Mouse (Mus musculus): ENCODE data around the gene Creb3l1. TPM values are rescaled to one million over a fixed set of nuclear protein-coding genes. Genes with fewer than 3 reads are reported as not detected.

Creb3l1 gene
- polyA plus RNA-seq, 1 experiment from 2014 or later, result 1.6 TPM

DNA sequence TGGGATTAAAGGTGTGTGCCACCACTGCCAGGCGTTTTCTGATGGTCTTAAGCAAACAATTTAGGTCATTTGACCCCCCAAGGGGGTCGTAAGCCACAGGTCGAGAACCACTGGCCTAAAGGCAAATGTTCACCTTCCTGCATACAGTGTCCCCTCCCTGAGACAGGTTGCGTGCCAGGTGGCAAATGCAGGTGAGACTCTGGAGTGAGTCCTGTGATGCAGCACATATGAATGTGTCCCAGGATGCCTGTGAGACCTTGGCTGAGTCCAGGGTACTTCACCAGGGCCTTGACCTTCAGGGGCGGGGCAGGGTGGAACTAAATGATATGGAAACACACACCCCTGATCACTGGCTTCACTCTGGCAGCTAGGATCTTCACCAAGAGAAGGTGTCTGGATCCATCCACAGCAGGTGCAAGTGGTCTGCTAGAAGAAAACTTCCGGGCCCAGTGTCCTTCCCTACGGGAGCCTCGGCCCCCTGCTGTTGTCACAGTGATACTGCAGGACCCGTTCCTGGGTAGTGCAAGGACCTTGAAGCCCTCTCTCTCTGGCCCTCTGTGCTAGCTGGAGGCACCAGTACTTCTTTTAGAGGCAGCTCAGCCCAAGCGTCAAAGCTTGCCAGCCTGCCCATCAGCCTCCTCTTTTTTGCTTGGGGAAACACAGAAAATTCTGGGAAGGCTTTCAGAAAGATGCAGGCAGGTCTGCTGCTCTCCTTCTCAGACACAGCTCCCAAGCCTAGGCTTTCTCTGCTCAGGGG, 65.4 kb downstream of the Creb3l1 start:
- Histone ChIP-seq H3K9me3 (no peaks in the 10 kb centered on the region), H3K27ac (no peak overlapping the region), H3K27me3 (replicated peaks) (no peaks in the 10 kb centered on the region), H3K4me3 (no peak overlapping the region), H3K4me2 (no peak overlapping the region), H3K4me1 (peaks cover 27% of the 10 kb centered on the region), H3K9ac (no peak overlapping the region), H3K36me3 (replicated peaks) (no peaks in the 10 kb centered on the region)
- WGBS, result 53% methylated on average over 10 of the region's 10 CpGs
- ATAC-seq (replicated peaks), result no peak

DNA sequence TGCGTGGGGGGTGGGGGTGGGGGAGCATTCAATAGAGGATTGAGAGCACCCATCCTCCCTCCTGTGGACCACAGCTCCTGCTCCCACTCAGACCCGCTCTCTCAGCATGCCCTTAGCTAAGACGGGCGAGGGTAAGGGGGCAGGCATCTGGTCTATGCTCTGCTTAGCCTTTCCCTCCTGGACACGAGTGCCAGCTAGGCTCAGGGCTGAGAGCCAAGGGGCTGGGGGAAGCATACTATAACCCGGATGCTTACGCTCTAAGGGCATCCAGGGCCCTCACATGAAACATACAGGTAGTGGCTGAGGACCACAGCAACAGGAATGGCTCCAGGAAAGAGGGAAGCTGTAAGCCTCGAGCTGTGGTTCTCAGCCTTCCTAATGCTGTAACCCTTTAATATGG, 66.3 kb downstream of the Creb3l1 start:
- Histone ChIP-seq H3K9ac (no peak overlapping the region), H3K36me3 (replicated peaks) (no peaks in the 10 kb centered on the region), H3K4me1 (peaks cover 26% of the 10 kb centered on the region), H3K4me2 (no peak overlapping the region), H3K27ac (no peak overlapping the region), H3K9me3 (no peaks in the 10 kb centered on the region), H3K27me3 (replicated peaks) (no peaks in the 10 kb centered on the region), H3K4me3 (no peak overlapping the region)
- 85% methylated on average over 8 of the region's 8 CpGs for WGBS
- ATAC-seq (replicated peaks), result no peak

DNA sequence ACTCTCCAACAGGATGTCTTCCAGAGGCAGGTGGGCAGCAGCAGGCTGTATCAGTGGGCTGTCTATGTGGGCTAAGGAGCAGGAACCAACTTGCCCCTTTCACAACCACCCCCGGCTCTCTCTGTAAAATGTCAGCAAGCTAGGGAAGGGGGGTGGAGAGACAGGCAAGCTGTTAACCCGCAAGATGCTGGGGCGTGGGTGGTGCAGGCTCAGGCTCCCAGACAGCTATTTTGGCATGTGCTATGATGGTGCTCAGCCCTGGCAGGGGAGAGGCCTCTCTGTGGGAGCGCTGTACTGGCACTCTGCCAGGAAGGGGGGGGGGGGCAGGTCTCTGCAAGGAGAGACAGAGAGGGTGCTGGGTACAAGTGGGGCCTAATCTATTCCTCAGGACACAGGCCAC, 67.2 kb downstream of the Creb3l1 start:
- H3K27me3 ChIP-seq (replicated peaks), result no peaks in the 10 kb centered on the region
- ATAC-seq (replicated peaks), result peak; percentile 13; the same call in 1 of the 2 replicates
- H3K36me3 ChIP-seq (replicated peaks), result no peaks in the 10 kb centered on the region
- H3K4me1 ChIP-seq, result peaks cover 17% of the 10 kb centered on the region
- no peaks in the 10 kb centered on the region for H3K9me3 ChIP-seq
- no peak overlapping the region for H3K4me3 ChIP-seq
- no peak overlapping the region for H3K4me2 ChIP-seq
- H3K9ac ChIP-seq, result no peak overlapping the region
- 30% methylated on average over 4 of the region's 4 CpGs for whole genome bisulfite sequencing
- no peak overlapping the region for H3K27ac ChIP-seq

DNA sequence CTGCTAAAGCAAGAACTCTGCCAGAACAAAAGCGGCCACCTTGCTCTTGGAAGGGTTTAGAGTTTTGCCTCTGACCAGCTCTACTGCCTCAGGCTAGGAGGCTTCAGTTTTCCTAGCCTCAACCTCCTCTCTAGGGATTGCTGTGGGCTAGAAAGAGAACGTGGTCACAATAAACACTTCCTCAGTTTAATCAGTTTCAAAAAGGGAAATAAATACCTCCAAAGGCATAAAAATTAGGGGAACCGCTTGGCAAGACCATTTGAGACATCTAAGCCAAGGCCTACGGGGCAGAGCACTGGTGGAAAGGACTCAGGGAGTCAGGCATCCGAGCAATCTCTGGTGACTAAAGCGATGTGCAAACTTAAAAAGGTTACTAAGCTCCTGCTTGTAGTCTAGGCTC, 68.4 kb downstream of the Creb3l1 start:
- WGBS, result 86% methylated on average over 6 of the region's 6 CpGs
- Histone ChIP-seq H3K36me3 (replicated peaks) (no peaks in the 10 kb centered on the region), H3K9me3 (no peaks in the 10 kb centered on the region), H3K4me2 (no peak overlapping the region), H3K27ac (no peak overlapping the region), H3K4me1 (peaks cover 12% of the 10 kb centered on the region), H3K9ac (no peak overlapping the region), H3K4me3 (no peak overlapping the region), H3K27me3 (replicated peaks) (no peaks in the 10 kb centered on the region)
- ATAC-seq (replicated peaks), result no peak

DNA sequence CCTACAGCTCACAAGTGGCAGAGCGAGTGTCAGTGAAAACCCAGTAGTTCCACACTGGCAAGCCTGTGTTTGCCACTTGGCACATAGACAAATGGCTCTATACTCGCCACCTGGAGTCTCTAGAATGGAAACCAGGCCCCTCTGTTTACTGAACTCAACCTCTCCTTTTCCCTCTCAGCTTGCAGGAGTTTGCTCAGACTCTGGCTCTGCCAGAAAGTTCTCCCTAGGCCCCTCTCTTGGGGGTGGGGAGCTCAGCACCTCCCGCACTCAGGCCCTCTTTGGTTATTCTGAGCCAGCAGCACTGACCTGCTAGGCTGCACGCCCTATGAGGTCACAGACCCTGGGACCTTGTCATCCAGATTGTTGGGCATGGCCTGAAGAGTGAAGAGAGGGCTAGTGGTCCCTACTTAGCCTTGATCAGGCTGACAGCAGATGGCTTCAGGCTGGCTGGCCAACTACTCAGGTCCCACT, 69.1 kb downstream of the Creb3l1 start:
- Histone ChIP-seq H3K36me3 (replicated peaks) (no peaks in the 10 kb centered on the region), H3K4me3 (no peak overlapping the region), H3K27me3 (replicated peaks) (no peaks in the 10 kb centered on the region), H3K9me3 (no peaks in the 10 kb centered on the region), H3K9ac (no peak overlapping the region), H3K27ac (no peak overlapping the region), H3K4me2 (no peak overlapping the region), H3K4me1 (peaks cover 18% of the 10 kb centered on the region)
- ATAC-seq (replicated peaks), result no peak
- 85% methylated on average over 4 of the region's 4 CpGs for WGBS

DNA sequence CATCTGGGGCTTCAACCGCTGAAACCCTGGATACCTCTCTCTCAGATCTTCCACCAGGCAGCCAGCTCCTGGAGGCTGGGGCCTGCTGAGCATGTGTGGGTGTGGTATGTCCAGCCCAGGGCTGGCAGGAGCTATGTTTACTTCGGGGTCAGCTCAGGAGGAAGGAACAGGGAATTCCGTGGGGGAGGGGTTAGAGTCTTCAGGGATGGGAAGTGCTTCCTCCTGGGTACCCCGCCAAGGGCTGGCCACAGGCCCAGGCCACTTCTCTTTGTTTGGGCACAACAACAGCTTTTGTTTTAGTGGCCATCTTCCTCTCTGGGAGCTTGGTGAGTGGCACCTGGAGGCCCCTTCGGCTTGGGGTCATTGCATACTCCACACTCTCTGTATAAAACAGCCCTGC, 70.5 kb downstream of the Creb3l1 start:
- H3K36me3 ChIP-seq (replicated peaks), result no peaks in the 10 kb centered on the region
- H3K27ac ChIP-seq, result no peak overlapping the region
- H3K9ac ChIP-seq, result no peak overlapping the region
- H3K4me1 ChIP-seq, result peaks cover 31% of the 10 kb centered on the region
- no peak for ATAC-seq (replicated peaks)
- no peak overlapping the region for H3K4me3 ChIP-seq
- H3K4me2 ChIP-seq, result no peak overlapping the region
- WGBS, result 26% methylated on average over 5 of the region's 5 CpGs
- no peaks in the 10 kb centered on the region for H3K9me3 ChIP-seq
- H3K27me3 ChIP-seq (replicated peaks), result no peaks in the 10 kb centered on the region

DNA sequence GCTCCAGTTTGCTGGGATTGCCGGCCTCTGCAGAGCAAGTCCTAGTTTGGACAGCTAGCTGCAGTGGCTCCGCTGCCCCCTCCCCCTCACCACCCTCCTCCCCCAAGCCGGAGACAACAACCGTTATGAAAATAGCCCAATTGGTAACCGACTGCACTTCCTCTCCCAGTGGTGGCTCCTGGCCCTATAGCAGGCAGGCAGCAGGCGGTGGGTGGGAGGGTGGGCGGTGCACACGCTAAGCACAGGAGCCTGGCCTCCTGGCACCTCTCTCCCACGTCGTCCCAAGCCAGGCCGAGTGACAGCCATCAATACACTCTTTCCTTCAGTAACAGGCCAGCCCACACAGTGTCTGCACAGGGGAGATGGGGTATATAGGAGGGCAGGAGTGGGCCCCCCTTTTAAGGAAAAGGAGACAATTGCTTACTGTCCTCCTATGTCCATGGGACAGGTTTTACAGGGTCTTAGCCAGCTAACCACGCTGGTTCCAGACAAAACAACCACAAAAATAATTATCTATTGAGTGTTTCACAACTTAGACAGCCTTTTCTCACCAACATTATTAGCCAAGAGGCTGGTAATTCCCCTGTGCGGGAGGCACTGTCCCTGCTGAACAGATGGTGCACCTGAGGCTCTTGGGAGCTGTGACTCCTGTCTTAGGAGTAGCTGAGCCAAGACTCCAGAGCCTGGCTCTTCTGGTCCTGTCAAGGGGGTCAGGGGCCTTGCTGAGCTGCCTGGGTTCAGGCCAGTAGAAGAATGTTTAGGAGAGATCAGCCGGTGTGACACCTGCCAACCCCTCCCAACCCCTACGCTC, 73.8 kb downstream of the Creb3l1 start:
- Histone ChIP-seq H3K36me3 (replicated peaks) (no peaks in the 10 kb centered on the region), H3K27me3 (replicated peaks) (no peaks in the 10 kb centered on the region), H3K9ac (no peak overlapping the region), H3K4me3 (no peak overlapping the region), H3K4me1 (peaks cover 35% of the 10 kb centered on the region), H3K27ac (peak overlapping the region; percentile 62), H3K9me3 (no peaks in the 10 kb centered on the region), H3K4me2 (peak overlapping the region; percentile 21)
- ATAC-seq (replicated peaks), result peak; percentile 32; the same call in 1 of the 2 replicates
- WGBS, result 20% methylated on average over 15 of the region's 15 CpGs

DNA sequence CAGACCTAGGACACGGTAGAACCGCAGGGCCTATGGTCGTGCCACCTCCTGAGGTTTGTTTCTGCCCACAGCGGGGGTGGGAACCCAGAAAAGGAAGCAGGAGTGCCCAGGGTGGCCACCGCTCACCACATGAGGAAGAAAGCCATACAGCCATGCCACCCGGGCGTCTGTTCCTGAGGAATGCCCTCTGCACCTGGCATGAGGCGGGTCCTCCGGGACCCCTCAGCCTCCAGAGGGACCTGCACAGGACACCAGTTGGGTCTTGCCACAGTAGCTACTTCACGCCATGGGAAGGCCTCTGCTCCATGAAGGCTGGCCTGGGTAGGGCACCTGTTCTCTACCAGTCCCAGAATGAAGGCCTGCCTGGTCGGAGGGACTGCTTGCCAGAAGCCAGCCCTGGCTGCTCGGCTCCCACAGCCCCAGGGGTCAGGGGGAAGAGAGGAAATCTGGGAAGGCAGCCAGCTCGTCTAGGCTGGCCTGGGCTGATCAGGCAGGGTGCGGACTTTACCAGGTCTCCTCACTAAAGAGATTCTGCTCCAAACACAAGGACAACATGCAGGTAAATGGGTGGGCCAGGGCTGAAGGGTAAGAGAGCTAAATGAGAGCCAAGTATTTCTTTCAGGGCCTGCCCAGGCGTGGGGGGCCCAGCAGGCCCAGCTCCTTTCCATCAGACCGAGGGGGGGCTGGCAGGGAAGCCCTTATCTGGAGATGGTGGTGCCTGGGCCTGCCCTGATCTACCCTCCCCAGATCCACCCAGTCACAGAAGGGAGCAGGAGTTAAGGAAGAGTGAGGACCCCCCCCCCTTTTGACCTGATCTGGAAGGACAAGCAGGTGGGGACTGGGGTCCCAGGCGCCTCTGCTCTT, 74.7 kb downstream of the Creb3l1 start:
- no peak overlapping the region for H3K9ac ChIP-seq
- peak overlapping the region; percentile 62 for H3K27ac ChIP-seq
- H3K27me3 ChIP-seq (replicated peaks), result 0 out of 2 replicates have a peak, but pooled peaks cover 2% of the 10 kb centered on the region
- H3K4me3 ChIP-seq, result no peak overlapping the region
- no peaks in the 10 kb centered on the region for H3K9me3 ChIP-seq
- peak overlapping the region; percentile 21 for H3K4me2 ChIP-seq
- peak; percentile 32 for ATAC-seq (replicated peaks)
- 67% methylated on average over 16 of the region's 17 CpGs for WGBS
- H3K36me3 ChIP-seq (replicated peaks), result no peaks in the 10 kb centered on the region
- peaks cover 36% of the 10 kb centered on the region for H3K4me1 ChIP-seq

DNA sequence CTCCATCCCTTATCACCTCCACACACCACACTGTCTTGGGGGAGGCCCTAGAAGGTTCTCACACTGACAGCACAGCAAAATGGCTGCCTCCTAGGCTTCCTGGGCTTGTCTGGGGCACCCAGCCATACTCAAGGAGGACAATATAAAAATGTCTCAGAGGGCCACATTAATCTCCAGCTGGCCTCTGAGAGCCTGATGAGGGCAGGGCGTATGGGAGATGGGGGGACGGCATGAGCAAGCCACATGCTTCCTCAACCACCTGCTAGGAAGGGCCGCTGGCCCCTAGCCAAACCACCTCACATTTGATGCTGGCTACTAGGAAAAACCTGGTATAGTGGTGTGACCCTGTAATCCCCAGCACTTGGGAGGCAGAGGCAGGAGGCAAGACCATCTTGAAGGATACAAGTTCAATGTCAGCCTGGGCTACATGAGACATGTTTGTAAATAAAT, 75.5 kb downstream of the Creb3l1 start:
- Histone ChIP-seq H3K9ac (no peak overlapping the region), H3K9me3 (no peaks in the 10 kb centered on the region), H3K4me2 (no peak overlapping the region), H3K4me3 (no peak overlapping the region), H3K27me3 (replicated peaks) (0 out of 2 replicates have a peak, but pooled peaks cover 2% of the 10 kb centered on the region), H3K4me1 (peaks cover 41% of the 10 kb centered on the region), H3K27ac (no peak overlapping the region), H3K36me3 (replicated peaks) (no peaks in the 10 kb centered on the region)
- WGBS, result 66% methylated on average over 3 of the region's 3 CpGs
- ATAC-seq (replicated peaks), result no peak

DNA sequence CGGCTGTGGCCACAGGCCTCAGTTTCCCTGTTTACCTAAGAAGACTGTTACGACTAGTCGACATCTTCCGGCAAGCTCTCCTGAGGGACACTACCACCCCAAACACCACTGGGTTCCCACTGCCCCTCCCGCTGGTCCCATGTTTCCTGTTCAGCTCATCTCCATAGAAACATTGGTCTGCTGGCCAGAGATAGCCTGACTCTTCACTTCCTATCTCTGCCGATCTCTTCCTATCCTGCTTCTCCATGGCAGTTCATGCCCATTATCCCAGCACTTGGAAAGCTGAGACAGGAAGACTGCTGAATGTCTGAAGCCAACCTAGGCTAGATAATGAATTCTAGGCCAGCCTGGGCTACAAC, 76.2 kb downstream of the Creb3l1 start:
- Histone ChIP-seq H3K9ac (no peak overlapping the region), H3K9me3 (no peaks in the 10 kb centered on the region), H3K4me2 (no peak overlapping the region), H3K36me3 (replicated peaks) (no peaks in the 10 kb centered on the region), H3K4me1 (peaks cover 41% of the 10 kb centered on the region), H3K27me3 (replicated peaks) (0 out of 2 replicates have a peak, but pooled peaks cover 2% of the 10 kb centered on the region), H3K4me3 (no peak overlapping the region), H3K27ac (no peak overlapping the region)
- WGBS, result 78% methylated on average over 6 of the region's 6 CpGs
- no peak for ATAC-seq (replicated peaks)

DNA sequence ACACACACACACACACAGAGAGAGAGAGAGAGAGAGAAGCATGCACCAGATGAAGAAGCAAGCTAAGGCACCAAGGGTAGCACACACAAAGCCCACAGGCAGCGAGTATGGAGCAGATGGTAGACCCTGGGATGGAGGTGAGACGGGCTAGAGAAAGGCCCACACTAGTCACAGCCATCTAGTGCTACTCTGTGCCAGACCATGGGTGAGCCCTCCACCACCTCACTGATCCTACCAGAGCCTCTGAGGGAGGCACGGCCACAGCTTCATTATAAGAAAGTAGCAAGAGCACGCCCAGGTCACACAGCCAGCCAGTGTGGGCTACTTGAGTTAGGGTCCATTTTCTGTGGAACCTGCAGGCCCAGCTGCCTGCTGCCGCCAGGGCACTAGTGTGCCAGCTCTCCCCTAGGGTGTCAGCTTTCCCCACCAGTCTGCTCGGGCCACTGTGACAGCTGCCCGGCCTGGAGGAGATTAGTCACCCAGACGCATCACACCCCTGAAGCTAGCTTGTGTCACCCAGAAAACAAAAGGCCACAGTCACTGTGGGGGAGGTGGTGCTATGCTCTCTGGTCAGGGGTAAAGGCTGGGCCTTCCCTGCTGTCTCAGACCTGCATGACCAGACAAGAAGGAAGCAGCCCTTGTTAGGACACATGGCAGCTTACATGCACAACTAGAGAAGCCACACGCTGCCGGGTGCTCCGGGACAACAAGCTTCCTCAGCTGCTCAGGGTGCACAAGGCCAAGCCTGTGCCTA, 76.7 kb downstream of the Creb3l1 start:
- Histone ChIP-seq H3K27me3 (replicated peaks) (0 out of 2 replicates have a peak, but pooled peaks cover 2% of the 10 kb centered on the region), H3K36me3 (replicated peaks) (no peaks in the 10 kb centered on the region), H3K9me3 (no peaks in the 10 kb centered on the region), H3K4me1 (peaks cover 41% of the 10 kb centered on the region), H3K27ac (no peak overlapping the region), H3K4me2 (no peak overlapping the region), H3K4me3 (no peak overlapping the region), H3K9ac (no peak overlapping the region)
- 49% methylated on average over 11 of the region's 11 CpGs for WGBS
- ATAC-seq (replicated peaks), result no peak
